Mouse (Mus musculus) lung, postnatal 0 days (tissue): ENCODE measurements at regions not wholly inside any gene's neighbourhood (a gene's known extent, or its start where the extent isn't known, plus 50 kb on each side); places are given as distances from the start of the nearest gene placed in this dataset.

Source experiments
- CTCF ChIP-seq: IDR thresholded peaks from 2 replicates; pipeline ENCODE4 v1.5.1; 2016; ENCODE audit warnings: antibody characterized with exemption, mild to moderate bottlenecking
- EP300 ChIP-seq: IDR thresholded peaks from 2 replicates; pipeline ENCODE4 v1.6.1; 2016; ENCODE audit warnings: antibody characterized with exemption, mild to moderate bottlenecking, control low read depth

- no peak for TF ChIP-seq EP300
- TF ChIP-seq CTCF = no peak
These were observed 200.9 kb downstream of the Maf start for GRCm38 (mm10) chr8:115506741-115507140.
